Mouse (Mus musculus) macrophage (primary cell): ENCODE data around the gene Insig2. TPM values are rescaled to one million over a fixed set of nuclear protein-coding genes. Genes with fewer than 3 reads are reported as not detected.

ENCODE experiments used
- H3K27ac ChIP-seq: fragments of 350-480 bp; formaldehyde crosslinking; 2 replicates; pipeline ENCODE4 v1.9.0; 2021
- H3K36me3 ChIP-seq: fragments of 350-480 bp; formaldehyde crosslinking; 2 replicates; pipeline ENCODE4 v1.9.0; 2021; ENCODE audit errors: inconsistent target
- H3K4me3 ChIP-seq: fragments of 350-480 bp; formaldehyde crosslinking; 2 replicates; pipeline ENCODE4 v1.9.0; 2021; ENCODE audit errors: inconsistent target
- H3K79me2 ChIP-seq: fragments of 350-480 bp; formaldehyde crosslinking; 2 replicates; pipeline ENCODE4 v1.9.0; 2021; ENCODE audit errors: inconsistent target
- WGBS: methylation state at CpG from one replicate; pipeline ENCODE4 v1.1.7; 2026; ENCODE audit warnings: inconsistent platforms; ENCODE audit not compliant: missing documents; 5-methylcytosine and 5-hydroxymethylcytosine counted together
- polyA plus RNA-seq: library from polyadenylated mRNA; stranded (reverse); fragments of 250-400 nt; gene quantifications from 3 replicates; pipeline ENCODE4 v1.2.4, GENCODE M21; 2018; ENCODE audit warnings: inconsistent platforms

Insig2 gene
- polyA plus RNA-seq, 1 experiment from 2014 or later = 12.8 TPM

GRCm38 (mm10) chr1:121290841-121291240, 41.5 kb downstream of the Insig2 start:
- H3K4me3 ChIP-seq = no peak overlapping the region

GRCm38 (mm10) chr1:121290340-121290739, 42.0 kb downstream of the Insig2 start:
- Histone ChIP-seq H3K36me3 (no peaks in the 10 kb centered on the region), H3K27ac (no peak overlapping the region), H3K79me2 (no peaks in the 10 kb centered on the region), H3K4me3 (no peak overlapping the region)
- WGBS = 81% methylated on average over 5 of the region's 5 CpGs

More at GRCm38 (mm10) chr1:121290841-121291240, 41.5 kb downstream of the Insig2 start:
- H3K36me3 ChIP-seq = no peaks in the 10 kb centered on the region
- WGBS = 93% methylated on average over 10 of the region's 10 CpGs
- H3K79me2 ChIP-seq = no peaks in the 10 kb centered on the region
- no peak overlapping the region for H3K27ac ChIP-seq

- WGBS = 94% methylated on average over 2 of the region's 2 CpGs
- no peak overlapping the region for H3K27ac ChIP-seq
- no peak overlapping the region for H3K4me3 ChIP-seq
These were observed 48.2 kb downstream of the Insig2 start for GRCm38 (mm10) chr1:121284197-121284596.

DNA sequence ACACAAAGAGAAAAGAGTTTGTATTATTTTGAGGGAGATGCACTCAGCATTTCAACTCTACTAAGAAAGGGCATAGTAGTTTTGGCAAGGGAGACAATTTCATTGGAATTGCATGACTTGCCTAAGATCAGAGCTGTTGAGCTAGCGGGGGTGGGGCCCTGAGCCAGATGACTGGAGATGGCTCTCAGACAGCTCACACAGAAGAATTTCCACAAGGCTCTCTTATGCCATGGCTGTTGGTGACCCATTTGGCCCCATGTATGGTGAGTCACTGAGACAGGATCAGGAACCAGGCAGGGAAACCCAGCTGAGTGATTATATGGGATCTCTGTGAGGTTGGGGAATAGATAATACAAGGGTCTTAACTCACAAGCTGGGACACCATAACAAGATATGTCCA, 51.9 kb downstream of the Insig2 start:
- H3K36me3 ChIP-seq = no peaks in the 10 kb centered on the region
- WGBS = 100% methylated on average over 1 of the region's 1 CpGs

More at GRCm38 (mm10) chr1:121284197-121284596, 48.2 kb downstream of the Insig2 start:
- no peaks in the 10 kb centered on the region for H3K79me2 ChIP-seq
- H3K36me3 ChIP-seq = no peaks in the 10 kb centered on the region

GRCm38 (mm10) chr1:121278370-121278769, 54.0 kb downstream of the Insig2 start:
- Histone ChIP-seq H3K79me2 (no peaks in the 10 kb centered on the region), H3K27ac (no peak overlapping the region), H3K36me3 (no peaks in the 10 kb centered on the region), H3K4me3 (no peak overlapping the region)
- 85% methylated on average over 3 of the region's 3 CpGs for WGBS

More for the DNA sequence above, 51.9 kb downstream of the Insig2 start:
- Histone ChIP-seq H3K4me3 (no peak overlapping the region), H3K27ac (no peak overlapping the region), H3K79me2 (no peaks in the 10 kb centered on the region)

DNA sequence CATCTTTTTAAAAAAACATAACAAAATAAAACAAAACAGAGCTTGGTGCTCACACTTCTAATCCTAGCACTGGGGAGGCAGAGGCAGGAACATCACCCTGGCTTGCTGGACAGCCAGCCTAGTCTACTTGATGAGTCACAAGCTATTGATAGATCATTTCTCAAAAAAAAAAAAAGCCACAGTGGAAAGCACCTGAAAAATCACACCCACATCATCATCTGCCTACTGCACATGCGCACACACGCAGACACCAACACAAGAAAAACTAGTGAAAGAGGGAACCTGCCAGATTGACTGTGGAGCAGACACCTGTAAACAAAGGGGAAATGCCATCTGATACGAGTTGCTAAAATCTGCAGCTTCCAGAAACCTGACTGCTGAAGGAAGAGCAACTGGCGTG, 54.9 kb downstream of the Insig2 start:
- Histone ChIP-seq H3K36me3 (no peaks in the 10 kb centered on the region), H3K79me2 (no peaks in the 10 kb centered on the region), H3K27ac (no peak overlapping the region), H3K4me3 (no peak overlapping the region)
- 92% methylated on average over 4 of the region's 4 CpGs for WGBS

DNA sequence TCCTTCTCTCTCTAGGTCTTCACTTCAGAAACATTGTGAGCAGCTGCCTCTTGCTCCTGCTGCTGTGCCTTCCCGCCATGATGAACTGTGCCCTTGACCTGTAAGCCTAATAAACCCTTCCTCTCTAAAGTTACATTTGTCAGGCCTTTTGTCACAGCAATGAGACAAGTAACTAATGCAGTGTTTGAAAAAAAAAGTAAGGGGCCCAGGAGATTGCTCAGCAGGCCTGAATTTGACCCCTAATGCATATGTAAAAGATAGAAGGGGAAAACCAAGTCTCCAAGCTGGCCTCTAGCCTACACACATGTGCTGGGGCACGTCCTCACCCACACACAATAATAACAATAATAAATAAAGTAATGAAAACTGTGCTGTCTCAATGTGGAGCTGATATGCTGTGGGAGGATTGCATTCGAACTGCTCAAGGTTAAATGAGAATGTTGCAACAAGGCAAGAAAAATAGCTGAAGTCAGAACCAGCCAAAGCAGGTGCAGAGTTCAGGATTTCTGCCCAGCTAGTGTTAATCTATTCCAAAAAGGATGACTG, 56.4 kb downstream of the Insig2 start:
- WGBS = 81% methylated on average over 3 of the region's 3 CpGs
- no peak overlapping the region for H3K27ac ChIP-seq

DNA sequence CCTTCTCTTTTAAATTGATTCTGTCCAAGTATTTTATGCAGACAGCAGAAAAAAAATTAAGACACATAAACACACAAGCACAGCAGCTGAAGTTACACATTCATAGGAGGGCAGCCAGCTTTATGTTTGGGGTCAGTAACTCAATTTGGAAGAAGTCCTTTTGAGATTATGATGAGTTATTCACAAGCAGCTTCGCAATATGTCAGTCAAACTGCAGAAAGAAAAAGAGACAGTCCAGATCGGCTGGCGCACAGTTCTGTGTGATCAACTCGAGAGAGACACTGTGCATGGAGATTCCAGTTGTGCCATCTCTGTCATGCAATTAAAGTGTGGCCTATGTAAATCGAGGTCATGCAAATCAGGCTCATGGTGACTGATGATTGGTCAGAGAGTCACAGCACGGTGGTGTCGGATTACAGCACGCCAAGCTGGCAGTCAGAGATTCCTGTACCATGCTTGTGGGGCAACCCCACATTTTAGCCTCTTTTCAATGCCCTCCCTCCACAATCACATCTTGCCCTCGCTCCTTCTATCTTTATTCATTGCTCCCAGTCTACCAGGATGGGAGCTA, 72.1 kb downstream of the Insig2 start:
- no peaks in the 10 kb centered on the region for H3K79me2 ChIP-seq
- WGBS = 76% methylated on average over 9 of the region's 9 CpGs
- no peak overlapping the region for H3K27ac ChIP-seq
- no peak overlapping the region for H3K4me3 ChIP-seq
- H3K36me3 ChIP-seq = no peaks in the 10 kb centered on the region

More for the DNA sequence above, 56.4 kb downstream of the Insig2 start:
- Histone ChIP-seq H3K79me2 (no peaks in the 10 kb centered on the region), H3K4me3 (no peak overlapping the region), H3K36me3 (no peaks in the 10 kb centered on the region)

Other genes with a start within 250 kb of the Insig2 start
- gene Ccdc93, start 98.5 kb upstream of the Insig2 start, polyA plus RNA-seq = 21.4 to 22.4 TPM (median 21.6 TPM) in 3 replicates
- not detected in 3 replicates for gene Htr5b, start 195.9 kb upstream of the Insig2 start, polyA plus RNA-seq
- 18.0 to 51.6 TPM (median 25.3 TPM) in 3 replicates for gene Ddx18, start 235.4 kb upstream of the Insig2 start, polyA plus RNA-seq